Mouse (Mus musculus) heart, adult 2 months (tissue): ENCODE data around the gene Hmgb3.

Experiments used
- CTCF ChIP-seq: fragments of 200-600 bp; IDR thresholded peaks from 2 replicates; pipeline ENCODE4 v1.8.1; 2022; ENCODE audit warnings: antibody characterized with exemption, mild to moderate bottlenecking, moderate library complexity
- EP300 ChIP-seq: fragments of 200-500 bp; IDR thresholded peaks from 2 replicates; pipeline ENCODE4 v1.6.1; 2011; ENCODE audit warnings: low read depth, low read length, control low read depth; ENCODE audit not compliant: insufficient read depth
- POLR2A ChIP-seq: fragments of 200-500 bp; IDR thresholded peaks from 2 replicates; pipeline ENCODE4 v1.6.1; 2011; ENCODE audit warnings: mild to moderate bottlenecking, low read depth, low read length, control low read depth; ENCODE audit not compliant: insufficient read depth

GRCm38 (mm10) chrX:71556115-71556941 lies 610 bp downstream of the Hmgb3 start:
- TF ChIP-seq CTCF, result no peak
- no peak for TF ChIP-seq EP300
- TF ChIP-seq POLR2A, result no peak
